Mouse (Mus musculus) frontal cortex, postnatal 14 days (tissue): ENCODE data around the gene 2010300C02Rik.

ENCODE experiments used
- DNase-seq, 2 experiments: peaks; one replicate each; pipeline ENCODE4 v3.0.0; 2022; ENCODE audit warnings: low spot score in 2 of 2

2010300C02Rik gene

DNA sequence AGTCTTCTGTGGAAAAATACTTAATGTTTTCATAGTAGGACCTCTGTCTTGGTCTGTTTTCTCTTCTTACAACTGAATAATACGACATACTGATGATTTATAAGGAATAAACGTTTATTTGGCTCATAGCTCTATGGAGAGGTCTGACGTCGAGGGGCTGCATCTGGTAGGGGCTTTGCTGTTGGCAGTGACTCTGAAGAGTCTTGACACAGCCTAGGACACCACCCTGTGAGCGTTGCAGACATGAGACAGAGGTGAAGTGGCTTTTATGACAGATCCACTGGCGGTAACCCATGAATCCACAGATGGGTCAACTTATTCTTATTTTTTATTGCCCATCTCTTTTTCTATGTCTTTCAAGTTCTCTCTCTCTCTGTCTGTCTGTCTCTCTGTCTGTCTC, 52.5 kb downstream of the 2010300C02Rik start:
- no peak for DNase-seq

DNA sequence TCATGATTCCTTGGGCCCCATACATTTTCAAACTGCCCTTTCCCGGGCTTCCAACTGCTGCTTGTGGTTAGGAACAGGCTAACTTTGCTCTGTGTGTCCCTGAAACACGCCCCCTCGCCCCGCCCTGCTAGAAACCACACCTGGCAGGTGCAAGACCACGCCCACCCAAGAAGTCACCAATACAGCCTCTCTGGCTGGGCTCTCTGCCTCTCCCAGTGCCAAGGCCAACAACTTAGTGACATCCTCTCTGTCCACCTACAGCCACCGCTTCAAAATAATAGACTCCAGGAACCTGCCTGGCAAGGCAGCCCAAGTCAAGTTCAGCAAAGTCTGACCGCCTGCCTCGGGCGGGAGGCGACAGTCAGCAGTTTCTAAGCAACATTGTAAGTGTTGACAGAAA, 53.3 kb downstream of the 2010300C02Rik start:
- no peak for DNase-seq

DNA sequence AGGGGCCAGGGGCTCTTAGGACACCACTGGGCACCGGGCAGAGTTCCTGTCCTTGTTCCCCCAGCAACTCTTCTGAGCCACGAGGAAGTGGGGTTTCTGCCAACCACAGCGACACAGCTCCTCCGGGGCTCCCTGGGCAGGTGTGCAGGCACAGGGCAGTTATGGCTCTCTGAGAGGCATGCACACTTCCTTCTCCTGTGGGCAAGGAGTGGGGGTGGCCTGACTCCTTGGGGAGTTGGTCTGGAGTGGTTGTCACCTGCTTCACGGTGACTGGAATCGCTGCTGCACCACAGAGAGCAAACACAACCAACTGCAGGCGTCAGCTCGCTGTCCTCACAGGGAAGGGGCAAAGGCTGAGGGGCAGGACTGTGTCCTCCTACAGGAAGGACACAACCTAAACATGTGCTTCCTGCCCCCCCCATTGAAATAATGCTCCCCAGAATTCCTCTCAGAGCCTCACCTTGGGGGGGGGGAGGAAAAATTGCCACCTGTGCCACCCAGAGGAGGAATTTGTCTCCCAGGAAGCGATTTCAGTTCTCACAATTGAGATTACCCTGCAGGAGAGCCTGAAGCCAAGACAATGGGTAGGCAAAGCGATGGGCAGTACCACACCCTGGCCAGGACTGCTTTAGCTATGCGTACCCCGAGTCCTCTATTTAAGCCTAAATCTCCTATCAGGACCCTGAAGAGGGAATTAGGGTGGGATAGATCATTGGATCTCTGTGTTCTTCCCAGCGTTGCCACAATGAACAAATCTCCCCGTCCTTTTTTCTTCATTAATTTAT, 54.2 kb downstream of the 2010300C02Rik start:
- no peak for DNase-seq

DNA sequence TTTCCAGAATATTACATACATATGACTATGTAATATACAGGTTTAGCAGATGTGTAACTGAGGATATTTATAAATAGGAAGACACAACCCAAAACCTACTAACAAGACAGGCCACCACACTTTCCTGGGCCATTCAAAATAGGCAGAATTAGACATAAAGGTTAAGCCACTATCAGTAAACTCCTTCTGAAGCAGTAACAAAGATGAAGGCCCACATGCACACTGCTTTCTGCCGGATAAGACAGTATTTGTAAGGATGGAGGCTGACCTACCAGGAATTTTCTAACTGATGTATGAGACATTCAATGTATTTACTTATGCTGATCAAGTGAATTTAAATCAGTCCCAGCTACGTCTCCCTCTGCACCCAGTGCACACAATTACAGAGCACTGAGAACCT, 55.4 kb downstream of the 2010300C02Rik start:
- DNase-seq = no peak

DNA sequence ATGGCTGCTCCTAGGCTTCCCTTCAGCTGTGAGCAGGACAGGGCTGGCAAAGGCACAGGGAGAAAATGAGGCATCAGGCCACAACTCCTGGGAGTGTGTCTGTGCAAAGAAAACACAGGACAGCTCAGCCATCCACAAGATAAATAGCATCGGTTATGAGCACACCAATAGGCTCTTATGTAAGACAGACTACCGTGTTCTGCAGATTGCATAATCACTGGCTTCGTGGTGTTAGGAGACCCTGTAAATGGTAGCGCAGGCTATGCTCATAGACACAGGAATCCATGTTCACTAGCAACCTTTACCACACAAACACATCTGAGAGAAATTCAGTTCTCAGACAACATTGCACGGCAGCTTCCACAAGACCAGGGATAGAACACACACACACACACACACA, 56.3 kb downstream of the 2010300C02Rik start:
- no peak for DNase-seq

DNA sequence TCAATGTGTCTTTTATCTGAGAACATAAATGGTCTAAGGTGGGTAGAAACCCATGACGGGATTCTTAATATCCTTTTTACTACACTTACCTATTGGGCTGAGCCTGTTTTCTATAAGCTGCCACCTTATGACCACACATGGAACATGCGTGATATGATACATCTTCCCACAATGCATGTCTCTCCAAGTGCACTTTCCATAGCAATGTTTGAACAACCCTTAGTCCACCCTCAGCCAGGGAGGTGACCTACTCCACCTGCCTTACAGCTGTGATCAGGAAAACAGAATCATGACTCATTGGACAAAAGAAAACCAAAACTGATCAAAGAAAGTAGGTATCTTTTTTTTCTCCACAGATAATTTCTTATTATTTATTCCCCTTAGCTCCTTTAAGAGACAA, 63.9 kb downstream of the 2010300C02Rik start:
- DNase-seq = no peak

DNA sequence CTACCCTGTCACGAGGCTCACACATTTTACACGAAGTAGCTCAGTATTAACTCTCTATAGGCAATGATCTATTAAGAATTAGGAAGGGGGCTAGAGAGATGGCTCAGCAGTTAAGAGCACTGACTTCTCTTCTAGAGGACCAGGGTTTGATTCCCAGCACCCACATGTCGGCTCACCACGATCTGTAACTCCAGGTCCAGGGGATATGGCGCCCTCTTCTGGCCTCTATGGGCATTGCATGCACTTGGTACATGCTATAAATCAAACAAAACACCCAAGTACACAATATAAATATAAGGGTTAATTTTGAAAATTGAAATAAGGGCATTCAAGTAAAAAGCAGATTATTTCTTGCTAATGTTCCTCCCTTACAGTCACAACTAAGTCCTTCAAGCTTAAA, 65.9 kb downstream of the 2010300C02Rik start:
- DNase-seq = no peak

DNA sequence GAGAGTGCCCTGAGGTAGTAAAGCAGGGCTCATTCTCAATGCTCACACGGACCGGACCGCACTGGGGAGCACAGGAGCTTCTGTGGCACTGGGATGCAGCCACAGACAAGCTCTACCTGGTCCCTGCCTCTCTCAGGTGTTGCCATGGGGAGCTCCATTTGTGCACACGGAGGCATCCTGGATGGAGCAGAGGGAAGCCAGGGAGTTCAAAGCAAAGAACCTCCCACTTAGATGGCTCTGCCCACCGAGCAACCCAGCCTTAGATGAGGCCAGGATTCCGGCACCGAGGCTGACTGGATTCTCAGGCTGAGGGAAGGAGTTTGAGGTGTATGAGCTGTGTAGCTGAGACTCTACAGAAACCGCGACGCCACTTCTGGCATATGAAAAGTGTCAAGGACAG, 72.8 kb downstream of the 2010300C02Rik start:
- no peak for DNase-seq

DNA sequence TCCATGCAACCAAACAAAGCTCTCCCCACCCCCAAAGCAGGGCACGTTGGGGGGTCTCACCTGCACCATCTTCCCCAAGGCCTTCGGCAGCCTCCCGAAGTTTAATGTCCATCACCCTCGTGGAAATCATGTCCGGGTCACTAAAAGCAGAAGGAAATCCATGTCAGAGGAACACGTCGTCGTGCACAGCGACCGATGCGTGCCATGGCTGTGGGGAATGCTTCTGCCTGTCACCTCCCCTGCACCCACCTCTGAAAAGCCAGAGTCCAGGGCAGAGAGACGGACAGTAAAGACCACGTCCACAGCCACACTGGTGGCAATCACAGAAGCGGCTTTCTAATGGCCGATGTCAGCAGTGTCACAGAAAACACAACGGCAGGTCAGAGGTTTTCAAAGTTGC, 75.4 kb downstream of the 2010300C02Rik start:
- no peak for DNase-seq

DNA sequence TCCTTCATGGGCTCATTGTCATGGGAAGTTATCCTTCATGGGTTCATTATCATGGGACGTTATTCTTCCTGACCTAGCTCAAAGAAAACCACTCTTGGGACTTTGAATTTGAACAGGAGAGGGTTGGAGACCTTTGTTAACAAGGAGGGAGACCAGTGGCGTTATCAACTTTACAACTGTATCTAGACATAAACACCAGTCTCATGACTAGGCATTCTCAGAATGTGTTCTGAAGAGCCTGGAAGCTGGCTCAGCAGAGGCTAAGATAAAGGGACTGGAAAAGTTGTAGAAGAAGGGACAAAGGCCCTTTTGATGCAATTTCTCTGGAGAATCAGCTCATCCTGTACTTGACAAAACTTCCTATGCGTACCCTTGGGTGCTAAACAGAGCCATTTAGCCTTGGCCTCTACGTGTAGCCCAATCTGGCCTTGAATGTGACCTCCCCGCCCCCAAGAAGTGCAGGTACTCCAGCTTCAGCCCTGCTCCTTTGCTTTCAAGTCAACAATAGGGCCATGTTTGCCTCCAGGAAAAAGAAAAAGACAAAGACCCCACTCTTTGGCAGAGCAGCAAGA, 76.0 kb downstream of the 2010300C02Rik start:
- no peak for DNase-seq

DNA sequence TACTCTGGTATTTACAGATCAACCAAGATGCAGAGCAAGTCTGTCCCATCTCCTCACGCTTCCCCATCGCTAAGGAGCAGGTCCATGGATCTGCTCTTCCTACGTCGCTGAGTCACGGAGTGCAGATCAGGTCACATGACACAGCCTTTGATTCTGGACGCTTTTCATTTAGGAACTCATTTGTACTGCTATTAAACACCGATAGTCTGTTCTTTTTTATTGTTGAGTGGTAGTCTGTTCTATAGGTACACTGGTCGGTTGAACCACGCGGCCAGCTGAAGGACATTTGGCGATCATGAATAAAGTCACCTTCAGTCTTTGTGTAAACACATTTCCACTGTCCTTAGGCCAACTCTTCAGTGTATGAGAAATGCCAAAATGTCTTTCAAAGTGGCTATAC, 78.5 kb downstream of the 2010300C02Rik start:
- DNase-seq = no peak

DNA sequence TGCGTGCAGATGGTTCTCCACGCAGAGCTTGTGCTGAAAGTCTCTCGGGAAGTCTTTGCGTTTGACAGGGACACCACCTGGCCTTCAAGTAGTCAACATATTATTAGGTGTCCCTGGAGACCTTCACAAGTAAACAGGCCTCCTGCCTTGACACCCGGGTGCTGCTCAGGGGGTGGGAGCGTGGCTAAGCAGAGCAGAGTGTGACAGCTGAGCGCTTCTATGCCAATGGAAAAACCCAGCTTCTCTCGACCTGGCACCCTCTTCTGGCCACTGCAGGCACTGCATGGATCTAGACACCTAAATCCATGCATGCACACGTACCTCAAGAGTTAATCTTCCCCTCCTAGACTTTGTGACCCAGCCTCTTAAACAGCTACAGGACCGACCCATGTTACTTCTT, 80.8 kb downstream of the 2010300C02Rik start:
- DNase-seq = peak; percentile 63 to 85

DNA sequence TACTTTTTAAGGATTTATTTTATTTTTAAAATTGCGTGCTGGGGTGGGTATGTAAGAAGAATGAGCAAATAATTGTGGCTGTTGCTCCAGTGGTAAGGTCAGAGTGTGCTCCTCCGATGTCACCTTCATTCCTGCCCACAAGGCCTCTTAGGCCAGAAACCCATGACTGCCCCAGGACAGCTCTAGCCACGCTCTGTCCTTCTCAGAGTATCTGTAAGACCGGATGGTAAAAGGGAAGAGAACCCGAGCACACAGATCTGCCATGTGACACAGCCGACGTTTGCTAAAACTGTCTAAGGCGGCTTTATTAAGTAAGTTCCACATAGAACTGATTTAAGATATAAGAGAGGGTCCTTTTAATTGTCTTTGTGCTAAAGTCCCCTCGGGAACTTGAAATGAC, 81.3 kb downstream of the 2010300C02Rik start:
- no peak for DNase-seq

DNA sequence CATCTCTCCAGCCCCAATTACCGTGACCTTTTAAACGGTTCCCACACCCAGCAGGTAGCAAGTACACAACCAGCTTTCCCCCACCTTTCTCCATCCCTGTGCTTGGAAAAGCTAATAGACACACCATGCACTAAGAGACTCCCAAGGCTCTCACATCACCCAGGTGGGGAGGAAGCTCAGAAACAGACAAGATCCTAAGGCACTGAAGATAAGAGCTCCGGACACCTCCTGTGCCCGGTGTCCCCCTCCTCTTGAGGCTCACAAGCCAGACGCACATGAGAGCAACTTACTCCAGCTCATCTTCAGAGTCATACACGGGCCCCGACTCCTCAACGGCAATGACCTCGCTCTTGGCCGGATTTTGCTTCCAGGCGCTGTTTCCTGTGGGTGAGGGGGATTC, 82.3 kb downstream of the 2010300C02Rik start:
- no peak for DNase-seq

DNA sequence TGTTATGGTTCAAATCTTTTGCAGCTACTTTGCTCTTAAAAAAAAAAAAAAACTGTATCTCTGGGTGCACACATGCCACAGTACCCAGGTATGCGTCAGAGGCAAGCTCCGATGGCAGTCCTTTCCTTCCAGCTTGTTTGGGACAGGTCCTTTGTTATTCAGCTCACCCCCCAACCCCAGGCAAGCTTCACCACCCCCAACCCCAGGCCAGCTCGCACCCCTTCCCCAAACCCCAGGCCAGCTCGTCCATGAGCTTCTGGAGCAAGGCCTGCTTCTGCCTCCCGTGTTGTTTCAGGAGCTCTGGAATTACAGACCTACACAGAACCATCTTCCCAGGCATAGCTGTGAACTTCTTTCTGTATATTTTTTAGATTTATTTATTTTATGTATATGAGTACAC, 83.1 kb downstream of the 2010300C02Rik start:
- no peak for DNase-seq

DNA sequence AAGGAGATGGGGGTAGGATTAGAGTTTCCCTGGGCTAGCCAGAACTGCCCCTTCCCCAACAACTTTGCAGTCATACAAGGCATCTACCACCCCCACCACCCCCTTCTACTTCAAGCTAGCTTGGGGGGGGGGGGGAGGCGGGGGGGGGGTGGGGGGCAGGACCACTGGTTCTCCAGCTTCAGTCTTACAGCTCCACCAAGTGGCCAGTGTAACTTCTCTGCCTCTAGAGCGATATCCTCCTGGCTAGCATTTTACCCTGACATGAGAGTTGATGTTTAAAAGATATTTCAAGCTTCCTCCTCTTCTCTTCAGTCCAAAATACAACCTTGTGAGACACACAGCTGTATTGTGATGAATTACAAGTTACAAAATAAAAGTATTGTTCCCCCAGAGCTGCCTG, 83.7 kb downstream of the 2010300C02Rik start:
- DNase-seq = no peak

DNA sequence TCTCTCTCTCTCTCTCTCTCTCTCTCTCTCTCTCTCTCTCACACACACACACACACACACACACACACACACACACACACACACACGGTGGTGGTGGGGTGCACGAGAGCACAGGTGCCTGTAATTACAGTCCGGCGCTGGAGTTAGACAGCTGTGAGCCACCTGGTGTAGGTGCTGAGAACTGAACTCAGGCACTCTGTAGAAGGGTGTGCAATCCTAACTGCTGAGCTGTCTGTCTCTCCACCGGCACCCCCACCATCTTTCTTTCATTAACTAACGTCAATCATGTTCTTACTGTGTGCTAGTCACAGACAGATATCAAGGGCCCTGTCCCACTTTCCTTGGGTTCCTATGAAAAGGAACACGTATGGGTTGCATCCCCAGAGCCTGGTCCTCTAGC, 84.2 kb downstream of the 2010300C02Rik start:
- DNase-seq = no peak

DNA sequence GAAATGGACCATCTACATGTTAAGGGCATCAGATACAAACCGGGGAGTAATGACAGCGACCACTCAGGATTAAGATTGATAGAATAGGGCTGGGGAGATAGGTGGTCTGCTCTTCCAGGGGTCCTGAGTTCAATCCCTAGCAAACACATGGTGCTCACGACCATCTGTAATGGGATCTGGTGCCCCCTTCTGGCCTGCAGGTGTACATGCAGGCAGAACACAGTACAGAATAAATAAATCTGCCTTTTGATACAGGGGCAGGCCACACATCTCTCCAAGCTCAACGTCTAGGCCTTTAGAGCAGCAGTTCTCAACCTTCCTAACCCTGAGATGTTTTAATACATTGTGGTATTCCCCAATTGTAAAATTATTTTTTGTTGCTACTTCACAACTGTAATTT, 85.2 kb downstream of the 2010300C02Rik start:
- DNase-seq = no peak

DNA sequence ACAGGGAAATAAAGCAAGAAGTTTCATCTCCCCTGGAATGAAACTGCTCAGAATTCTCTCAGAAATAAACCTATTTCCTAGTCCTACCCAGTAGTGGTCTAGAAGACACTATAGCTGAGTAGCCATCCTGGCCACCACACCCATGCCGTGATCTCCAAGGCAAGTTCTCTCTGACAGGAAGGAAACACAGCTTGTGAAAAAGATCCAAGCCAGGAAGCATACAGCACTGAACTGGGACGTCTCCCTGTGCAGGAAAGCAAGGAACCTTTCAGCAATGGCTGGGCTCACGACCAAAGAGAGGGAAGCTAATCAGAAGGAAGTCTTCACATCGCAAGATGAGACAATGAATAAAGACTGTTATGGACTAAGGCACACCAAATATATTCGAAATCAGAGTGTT, 86.4 kb downstream of the 2010300C02Rik start:
- no peak for DNase-seq

DNA sequence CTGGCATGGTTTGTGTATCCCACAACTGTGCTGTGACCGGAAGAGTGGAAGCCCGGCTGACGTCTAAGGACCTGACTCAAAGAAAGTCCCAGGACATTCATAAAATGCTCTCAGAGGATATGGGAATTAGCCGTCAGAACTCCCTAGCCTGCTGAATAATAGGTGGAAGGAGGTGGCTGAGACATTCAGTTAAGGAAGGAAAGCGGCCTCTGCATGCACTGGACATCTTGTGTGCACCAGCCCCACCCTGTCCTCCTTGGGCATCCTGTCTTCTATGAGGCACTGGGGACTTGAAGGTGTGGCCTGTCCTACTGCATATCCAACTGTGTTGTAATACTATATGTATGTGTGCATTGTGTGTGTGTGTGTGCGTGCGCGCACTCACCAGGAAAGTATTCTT, 87.5 kb downstream of the 2010300C02Rik start:
- DNase-seq = no peak

DNA sequence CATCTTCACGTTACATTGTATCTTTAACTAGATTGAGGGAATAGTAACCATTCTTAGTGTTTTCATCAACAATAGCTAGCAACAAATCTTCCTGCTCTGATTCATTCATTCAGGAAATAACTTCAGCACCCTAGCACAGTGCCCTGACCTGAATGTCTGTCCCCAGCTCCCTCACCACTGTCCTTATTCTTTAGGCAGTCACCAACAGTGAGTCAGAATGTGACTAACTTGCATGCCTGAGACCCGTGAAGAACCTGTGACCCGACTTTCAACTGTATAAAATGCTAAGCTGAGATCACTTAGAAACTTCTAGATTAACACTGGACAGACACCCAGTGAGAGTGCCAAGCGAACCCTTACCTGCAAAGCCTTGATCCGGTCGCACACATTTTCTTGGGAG, 88.4 kb downstream of the 2010300C02Rik start:
- no peak for DNase-seq

DNA sequence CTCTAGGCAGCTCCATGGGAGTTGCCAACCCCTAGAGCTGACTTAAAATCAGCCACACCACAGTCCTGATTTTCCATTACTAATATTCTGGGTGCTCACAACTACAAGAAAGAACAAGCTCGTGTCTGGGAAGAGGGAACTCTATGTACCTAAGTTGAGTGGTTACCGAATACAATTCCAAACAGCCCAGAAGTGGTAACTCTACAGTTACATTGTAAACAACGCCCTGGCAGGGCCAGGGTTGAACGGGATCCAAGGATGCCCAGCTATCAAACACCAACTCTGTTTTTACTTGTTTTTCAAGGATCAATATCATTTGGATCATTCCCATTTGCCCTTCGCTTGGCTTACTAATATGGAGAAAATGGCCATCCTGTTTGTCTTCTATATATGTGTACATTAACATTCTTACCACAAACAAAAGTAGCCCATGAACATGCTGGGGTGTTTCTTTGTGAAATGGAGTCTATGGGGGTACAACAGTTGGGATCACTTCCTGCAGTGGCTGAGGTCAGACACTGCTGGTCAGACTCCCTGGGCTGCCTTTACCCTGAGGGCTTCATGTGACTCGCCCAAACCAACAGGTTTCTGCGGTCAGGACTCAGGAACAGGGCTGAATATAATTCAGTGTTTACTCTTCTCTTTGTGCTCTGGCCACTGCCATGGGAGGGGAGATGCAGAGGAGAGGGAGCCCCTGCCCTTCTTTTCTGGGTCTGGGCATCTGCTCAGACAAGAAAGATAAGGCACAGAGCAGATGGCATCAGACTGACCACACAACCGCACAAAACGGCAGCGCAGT, 89.3 kb downstream of the 2010300C02Rik start:
- no peak for DNase-seq

DNA sequence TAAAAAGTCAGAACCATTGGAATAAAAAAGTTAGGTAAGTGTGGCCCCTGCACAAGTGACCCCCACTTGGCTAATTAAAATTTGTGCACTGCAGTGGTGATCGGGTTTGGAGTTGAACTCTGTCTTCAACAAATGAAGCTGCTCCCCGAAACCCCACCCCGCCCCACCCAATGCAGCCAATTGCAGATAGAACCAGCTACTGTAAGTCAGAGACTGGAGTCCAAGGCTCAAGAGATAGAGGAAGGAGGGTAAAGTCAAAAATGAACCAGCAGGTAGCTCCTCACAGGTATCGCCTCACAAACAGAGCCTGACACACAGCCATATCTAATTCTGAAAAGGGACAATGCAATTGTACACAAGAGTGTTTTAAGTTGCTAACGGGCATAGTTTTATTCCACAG, 90.0 kb downstream of the 2010300C02Rik start:
- DNase-seq = no peak
